Mouse (Mus musculus): ENCODE data around the gene Zfp3.
"Not testable (repeated sequence)": the region's sequence is repeated elsewhere in the genome, so short reads cannot be mapped to it uniquely, and the experiment has no call there.

Zfp3 gene

DNA sequence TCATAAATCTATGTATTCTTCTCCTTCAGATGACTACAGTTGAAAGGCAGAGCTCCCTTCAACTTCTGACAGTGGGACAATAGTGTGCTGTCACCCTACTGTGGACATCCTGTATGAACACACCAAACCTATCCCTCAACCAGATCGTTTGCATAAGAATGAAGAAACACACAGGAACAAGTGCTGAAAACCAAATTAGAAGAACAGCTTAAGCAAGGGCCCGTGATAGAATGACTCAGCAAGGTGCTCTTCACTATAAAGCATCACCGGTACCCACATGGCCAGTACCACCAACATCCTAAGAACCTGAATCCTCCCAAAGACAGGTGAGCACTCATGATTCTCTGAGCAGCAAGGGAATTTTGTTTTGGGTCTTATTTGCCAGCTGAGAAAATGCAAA, 3.6 kb upstream of the Zfp3 start:
- not testable (repeated sequence) for DNase-seq

DNA sequence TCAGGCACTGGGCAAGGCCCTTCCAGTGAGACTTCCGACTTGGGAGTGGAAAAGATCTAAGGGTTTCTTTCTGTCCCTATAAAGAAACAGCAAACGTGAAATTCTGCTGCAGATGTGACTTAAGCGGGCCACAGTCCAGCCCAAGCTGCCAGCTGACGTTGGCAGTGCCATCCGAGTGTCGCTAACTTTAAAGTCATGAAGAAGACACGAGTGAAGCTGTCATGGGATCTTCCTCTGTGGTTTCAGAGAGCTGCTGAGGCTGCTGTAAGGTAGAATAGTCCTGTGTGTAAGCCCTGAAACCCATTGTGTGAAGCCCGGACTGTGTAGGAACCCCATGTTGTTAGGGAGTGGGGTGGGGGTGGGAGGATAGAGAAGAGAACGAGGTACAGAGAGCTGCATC, 1.4 kb upstream of the Zfp3 start:
- DNase-seq: no peak

DNA sequence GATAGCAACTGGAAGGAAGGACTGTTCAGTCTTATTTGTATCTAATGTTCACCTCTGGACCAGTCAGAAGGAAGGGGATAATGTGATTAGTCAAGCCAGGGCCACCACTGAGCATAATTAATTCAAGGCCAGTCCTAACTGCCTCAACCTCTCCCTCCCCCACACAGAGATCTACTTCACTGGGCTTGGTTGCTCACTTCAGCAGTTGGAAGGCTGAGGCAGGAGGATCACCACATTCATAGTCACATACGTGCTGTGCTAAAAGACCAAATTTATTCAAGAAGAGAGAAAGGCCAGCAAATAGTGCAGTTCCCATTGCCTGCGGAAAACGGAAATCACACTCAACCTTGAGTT, 450 bp upstream of the Zfp3 start:
- no peak for DNase-seq

DNA sequence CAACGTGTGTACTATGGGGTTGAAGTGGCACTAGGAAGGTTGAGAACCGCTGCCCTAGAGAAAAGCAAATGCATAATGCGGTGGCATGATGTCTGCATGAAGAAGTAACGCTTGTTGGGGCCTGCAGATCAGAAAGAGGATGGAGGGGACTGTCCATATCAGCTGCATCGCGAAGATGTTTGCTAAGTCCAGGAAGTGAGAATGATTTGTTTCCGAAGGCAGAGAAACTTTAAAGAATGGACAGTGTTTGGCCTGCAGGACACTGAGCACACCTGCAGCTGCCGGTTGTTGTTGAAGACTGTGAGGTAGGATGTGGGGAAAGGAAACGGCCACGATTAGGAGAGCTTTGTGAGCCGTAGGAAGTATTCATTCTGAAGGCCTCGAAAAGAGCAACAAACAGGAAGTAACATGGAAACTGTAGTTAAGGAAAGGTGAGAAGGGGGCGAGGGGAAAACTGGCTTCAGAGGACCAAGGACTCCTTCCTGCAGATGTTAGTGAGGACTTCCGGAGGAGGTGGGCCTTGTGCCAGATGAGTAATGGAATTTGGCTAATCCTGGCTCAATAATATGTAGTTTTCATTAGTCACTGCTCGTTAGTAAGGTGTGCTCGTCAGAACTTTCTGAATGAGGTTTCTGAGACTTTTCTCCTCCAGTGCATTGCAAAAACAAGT, 1.9 kb downstream of the Zfp3 start:
- no peak for DNase-seq

DNA sequence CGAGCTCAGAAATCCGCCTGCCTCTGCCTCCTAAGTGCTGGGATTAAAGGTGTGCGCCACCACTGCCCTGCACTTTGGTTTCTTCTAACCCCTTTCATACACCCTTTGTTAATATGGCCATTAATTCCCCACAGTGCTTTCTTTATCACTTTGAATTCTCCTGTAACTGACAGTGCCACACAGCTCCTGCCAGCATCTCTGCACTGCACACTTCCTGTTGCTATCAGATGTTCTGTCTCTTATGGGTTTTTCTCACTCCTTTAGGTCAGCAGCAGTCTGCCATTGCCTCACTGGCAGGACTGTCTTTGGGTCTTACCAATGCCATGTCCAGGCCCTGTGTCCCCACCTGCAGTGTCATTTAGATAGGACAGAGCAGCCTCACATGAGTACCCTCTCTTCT, 6.8 kb downstream of the Zfp3 start:
- no peak for DNase-seq

DNA sequence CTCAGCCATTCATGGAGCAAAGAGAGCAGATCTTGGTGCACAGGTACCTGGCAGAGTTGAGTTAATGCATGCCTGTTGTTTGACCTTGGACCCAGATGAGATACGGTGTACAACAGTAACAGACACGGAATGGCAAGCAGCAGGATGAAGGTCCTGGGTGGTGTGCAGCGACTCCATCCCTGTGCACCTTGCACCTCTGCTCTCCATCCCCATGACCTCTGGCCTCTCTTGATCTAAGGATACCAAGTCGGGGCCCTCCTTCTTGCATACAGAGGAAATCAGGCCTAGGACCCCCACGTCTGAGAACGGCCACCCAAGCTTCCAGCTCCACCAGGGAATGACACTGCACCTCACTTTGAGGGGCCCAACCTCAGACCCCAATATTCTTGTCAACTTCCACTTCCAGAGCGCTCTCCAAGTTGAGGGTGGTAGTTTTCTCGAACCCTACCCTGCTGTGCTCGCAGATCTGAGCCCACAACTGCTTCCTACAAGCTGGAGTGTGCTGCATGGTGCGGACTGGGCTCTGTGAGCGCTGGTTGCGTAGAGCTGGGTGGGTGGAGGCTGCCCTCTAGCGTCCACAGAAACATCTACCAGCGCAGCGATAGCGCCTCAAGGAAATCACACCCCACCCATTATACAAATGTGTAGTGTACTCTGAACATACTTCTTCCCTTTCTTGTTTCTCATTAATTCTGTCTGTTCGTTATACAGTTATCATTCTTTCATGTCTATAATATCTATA, 13.0 kb downstream of the Zfp3 start:
- DNase-seq: peak; percentile 61

DNA sequence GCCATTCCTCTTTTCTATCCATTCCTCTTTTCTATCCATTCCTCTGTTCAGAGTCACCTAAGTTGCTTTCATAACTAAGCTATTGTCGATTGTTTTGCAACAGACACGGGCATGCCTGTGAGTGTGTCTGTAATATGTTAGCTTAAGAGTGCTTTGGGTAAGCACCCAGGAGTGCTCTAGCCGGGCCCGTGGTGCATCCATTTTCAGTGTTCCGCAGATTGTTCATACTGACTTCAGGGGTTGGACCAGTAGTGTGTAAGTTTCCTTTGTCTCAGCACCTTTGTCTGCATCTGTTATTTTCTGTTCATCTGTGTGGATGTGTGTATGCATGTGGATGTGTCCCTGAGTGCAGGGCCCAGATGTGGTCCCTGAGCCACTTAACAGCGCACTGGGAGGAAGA, 13.6 kb downstream of the Zfp3 start:
- no peak for DNase-seq

DNA sequence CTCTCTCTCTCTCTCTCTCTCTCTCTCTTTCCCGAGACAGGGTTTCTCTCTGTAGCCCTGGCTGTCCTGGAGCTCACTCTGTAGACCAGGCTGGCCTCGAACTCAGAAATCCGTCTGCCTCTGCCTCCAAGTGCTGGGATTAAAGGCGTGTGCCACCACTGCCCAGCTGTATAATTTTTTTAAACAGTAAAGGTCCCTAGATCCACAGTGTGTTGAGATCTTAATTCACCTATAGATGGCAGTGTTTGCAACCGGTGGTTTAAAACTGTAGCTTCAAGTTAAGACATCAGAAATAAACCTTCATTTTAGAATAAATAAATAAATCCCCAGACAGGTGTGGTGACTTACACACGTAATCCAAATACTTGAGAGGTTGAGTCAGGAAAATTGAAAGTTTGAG, 14.0 kb downstream of the Zfp3 start:
- not testable (repeated sequence) for DNase-seq

DNA sequence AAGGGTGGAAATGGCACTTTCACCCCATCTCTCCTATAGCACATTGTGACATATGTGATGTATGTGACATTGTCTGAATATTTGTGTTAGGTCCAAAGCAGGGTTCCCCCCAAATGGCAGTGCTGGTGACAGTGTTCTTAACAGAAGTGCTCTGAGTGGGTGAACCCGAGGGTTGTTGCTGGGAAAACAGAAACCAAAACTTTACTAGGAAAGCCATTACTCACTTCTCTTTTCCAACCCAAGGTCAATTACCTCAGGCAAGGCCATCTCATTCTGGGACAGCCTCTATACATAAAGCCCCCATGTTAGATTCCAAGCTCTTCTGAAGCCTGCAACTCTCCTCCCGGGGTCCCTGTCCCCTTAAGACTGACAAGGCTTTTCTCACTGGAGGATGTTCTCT, 21.9 kb downstream of the Zfp3 start:
- DNase-seq: no peak

DNA sequence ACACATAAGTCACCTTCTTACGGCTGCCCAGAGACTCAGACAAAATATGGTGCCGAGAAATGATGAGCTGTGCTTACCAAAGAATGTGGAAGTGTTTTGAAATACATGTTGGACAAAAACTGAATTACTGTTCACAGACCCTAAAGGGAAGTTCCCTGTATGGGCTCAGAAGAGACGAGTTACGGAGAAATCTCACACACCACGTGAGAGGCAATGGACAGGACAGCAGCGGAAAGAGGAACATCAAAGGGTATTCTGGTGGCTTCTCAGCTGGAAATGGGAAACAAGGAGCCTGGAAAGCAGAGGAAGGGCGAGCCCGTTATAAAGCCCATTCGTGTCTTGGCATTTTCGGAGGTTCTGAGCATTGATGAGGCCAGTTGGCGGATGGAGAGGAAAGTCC, 23.0 kb downstream of the Zfp3 start:
- DNase-seq: no peak

DNA sequence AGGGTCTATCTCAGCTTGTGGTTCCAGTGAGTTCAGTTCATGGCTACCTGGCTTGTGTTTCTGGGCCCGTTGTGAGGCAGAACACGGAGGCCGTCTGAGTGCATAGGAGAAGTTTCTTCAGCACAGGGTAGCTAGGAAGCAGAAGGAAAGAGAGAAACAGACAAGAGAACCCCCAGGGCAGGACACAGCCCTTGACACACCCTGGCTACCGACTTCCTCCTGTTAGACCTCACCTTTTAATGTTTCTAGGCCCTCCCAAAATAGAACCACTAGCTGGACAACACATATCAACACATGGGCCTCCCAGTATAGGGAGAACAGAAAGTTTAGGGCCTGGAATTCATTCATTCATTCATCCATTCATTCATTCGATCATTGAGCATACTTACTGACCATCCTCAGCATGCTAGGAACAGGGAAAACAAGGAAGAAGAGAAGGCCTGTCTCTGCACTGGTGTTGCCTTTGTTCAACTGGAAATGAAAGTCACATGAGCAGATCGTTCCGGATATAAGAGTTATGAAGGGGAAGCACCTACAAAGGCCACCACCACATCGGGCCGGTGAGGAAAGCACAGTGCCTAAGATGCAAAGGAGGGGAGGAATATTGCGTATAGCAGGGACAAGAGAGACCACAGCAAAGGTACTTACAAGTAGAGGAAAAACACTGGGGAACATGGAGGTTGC, 25.1 kb downstream of the Zfp3 start:
- DNase-seq: no peak

DNA sequence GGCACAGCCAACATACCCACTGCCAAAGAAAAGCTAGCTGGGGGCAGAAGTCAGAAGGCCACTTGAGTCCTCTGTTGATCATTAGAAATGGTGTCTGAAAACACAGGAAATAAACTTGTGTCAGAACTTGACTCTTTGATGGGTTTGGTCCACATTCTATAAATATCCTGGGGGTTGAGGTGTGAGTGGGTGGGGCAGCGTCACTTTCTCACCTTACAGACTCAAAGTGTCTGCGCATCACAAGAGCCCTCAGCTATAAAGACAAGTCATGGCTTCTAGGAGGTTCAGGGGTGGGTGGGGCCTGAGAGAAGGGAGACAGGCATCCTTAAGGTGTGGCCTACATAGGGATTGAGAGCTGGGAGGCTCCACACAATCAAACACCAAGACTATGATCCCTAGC, 26.4 kb downstream of the Zfp3 start:
- DNase-seq: no peak

DNA sequence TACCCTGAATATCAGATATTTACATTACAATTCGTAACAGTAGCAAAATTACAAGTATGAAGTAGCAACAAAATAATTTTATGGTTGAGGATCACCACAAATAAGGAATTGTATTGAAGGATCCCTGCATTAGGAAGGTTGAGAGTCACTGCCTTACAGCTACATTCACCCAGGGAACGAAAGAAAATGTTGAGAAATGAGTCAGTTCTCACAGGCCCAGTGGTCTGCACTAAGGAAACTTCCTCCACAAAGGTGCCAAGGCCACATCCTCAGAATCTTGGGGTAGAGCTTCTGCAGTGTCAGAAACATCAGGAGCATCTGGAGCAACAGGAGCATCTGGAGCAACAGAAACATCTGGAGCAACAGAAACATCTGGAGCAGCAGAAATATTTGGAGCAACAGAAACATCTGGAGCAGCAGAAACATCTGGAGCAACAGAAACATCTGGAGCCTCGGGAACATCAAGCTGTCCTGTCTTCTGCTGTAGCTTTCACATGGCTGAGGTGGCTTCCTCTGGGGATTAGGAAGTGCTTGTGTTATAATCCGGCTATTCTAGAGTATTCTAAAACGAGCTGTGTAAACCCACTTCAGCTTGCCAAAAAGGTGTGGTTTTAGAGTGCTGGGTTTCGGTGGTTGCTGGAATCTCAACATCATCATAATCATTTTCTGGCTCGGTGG, 27.0 kb downstream of the Zfp3 start:
- no peak for DNase-seq

DNA sequence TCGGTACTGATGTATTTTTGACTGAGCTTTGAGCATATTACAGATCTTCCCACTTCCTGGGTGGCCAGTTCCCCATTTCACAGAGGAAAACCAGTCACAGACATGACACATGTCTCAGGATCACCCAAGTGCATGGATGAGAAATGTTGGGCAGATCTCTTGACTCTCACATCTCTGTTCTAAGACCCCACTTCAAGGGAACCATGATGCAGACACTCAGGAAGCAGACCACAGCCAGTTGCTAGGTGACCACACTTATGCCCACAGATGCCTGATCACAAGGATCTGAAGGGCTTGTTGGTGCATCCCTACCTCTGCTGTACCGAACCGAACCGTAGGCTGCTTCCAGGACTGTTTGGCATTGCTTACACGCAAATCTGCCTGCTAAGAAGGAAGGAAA, 27.7 kb downstream of the Zfp3 start:
- DNase-seq: no peak

DNA sequence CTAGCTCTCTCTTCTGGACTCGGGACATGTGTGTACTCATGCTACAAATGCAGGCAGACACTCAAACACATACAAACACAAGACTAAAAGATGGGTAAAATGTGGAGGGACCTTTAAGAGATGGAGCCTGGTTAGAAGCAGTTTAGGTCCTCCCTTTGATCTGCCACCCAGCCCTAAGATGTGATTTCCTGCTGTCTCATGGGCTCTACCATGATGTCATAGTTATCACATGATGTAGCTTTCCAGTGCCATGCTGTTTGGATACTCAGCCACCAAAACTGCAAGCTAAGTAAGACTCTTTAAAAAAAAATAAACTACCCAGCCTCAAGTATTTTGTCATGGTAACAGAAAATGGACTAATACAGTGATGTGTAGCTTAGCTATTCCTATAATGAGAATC, 28.4 kb downstream of the Zfp3 start:
- no peak for DNase-seq

DNA sequence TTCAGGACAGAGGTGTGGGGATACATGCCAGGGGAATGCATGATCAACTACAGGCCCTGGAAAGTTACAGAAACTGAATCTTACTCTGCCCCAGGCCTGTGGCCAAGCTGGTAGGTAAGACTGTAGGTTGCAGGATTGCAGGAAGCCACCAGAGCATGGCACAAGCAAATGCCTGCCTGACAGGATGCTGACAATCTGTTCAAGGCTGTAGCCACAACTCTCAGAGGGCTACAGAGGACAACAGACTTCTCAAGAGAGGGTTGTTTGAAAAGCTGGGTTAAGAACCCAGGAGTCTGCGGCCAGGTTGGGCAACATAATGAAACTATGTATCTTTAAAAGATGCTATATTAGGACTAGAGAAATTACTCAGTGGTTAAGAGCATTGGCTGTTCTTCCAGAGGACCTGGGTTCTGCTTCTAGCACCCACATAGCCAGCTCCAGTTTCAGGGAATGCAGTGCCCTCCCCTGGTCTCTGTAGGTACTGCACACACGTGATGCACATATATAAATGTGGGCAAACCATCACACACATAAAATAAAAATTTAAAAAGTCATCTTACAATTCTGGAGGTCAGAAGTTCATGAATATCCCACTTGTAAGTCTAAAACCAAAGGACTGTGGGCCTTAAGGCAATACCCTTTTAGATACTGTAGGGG, 38.3 kb downstream of the Zfp3 start:
- DNase-seq: no peak

DNA sequence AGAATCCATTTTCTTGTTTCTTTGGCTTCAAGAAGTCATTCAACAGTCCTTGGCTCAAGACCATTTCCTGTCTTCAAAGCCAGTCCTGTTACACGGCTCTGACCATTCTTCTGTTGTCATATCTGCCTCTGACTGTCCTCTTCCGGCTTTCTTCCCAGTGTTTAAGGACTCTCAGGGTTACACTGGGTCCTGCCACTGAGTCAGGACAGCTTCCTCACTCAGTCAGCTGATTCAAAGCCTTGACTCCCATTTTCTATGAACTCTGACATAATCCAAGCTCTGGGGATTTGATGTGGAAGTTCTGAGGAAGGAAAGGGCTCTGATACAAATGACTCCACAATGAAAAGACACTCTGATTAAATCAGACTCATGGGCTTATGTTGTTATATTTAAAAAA, 38.9 kb downstream of the Zfp3 start:
- DNase-seq: no peak

DNA sequence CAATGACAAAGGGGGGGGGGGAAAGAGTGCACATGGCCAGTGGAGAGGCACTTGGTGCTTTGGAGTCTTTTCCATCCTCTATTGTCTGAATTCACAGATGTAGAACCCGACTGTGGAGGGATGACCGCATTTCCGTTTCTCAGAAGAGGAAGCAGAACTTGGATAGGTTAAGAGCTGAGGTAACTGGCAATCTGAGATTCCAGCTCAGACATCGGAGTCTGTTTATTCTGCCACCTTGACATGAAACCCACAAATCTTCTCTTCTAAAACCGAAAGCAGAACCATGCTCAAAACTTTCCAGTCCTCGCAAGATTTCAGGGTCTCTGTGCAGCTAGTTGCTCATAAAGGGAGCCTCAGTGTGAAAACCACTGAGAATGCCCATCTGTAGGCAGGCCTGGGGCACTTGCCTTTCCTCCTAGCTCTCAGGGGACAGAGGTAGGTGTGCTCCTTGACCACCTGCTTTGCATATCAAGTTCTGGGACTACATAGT, 39.7 kb downstream of the Zfp3 start:
- no peak for DNase-seq

DNA sequence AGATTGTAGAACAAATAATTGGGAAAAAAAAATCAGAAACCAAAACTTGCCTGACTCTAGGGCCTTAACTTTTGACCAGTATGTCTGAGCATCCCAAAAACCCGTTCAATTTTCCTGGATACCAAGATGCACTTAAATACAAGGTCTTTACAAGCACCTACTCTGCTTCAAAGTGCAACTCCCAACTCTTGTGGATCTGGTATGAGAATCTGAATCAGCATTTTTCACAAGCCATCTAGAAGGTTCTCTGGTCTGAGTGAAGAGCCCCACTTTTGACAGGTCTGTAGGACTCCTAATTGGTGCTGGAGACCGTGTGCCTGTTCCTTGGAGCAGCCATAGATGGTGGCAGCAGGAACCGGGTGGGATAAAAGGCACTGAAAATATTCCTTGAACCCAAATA, 40.4 kb downstream of the Zfp3 start:
- no peak for DNase-seq

DNA sequence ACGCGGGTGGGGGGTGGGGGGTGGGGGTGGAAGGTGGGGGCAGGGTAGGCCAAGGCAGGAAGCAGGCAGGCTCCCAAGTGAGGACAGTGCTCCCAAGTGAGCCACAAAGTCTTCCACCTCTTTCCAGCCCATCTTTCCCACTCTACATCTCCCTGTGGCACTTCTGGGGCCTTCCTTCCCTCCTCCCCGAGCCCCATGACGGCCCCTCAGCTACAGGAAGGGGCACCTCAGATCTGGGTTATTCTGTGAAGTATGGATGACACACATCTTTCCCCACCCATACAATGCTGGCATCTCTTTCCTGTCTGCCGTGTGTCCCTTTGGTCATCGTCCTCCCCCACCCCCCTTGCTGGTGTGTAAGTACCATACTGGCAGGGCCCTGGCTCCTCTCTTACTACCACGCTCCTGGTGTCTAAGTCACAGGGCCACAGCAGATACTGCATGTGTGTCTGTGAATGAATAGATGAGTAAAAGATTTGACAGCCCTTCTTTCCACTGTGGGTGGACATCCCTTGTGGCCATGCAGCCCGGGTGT, 41.7 kb downstream of the Zfp3 start:
- DNase-seq: no peak

DNA sequence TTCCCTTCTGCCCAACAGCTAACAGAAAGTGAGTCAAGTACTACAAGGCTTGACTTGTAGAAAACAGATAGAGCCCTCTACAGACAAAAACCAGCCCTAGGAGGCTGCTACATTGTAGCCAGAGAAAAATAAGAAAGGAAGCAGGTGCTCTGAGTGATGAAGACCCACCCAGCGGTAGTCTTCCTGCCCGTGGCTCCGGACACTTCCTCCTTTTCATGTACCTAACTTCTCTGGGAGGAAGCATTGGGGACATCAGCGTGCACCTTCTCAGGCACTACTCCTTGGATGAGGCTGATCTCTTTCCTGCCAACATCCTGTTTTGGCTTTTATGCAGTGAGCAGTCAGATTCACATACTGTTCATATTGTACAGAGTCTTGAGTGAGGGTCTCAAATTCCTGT, 42.7 kb downstream of the Zfp3 start:
- DNase-seq: no peak

DNA sequence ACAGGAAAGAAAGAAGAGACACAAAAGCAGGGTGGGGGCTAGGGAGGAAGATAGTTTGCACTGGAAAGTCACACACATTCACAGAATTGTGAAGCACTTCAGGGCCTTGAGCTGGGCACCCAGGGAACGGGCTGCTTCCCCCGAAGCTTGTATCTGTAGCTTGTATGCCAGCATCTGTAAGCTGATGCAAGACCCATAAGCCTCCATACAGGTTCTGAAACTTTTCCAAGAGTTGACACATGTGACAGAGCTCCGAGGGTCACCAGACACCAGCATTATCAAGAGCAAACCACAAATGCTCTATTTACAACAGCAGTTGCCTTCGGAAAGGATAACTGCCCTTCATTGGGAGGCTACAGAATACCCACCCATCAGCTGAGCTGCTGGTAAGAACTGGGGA, 43.6 kb downstream of the Zfp3 start:
- DNase-seq: no peak

DNA sequence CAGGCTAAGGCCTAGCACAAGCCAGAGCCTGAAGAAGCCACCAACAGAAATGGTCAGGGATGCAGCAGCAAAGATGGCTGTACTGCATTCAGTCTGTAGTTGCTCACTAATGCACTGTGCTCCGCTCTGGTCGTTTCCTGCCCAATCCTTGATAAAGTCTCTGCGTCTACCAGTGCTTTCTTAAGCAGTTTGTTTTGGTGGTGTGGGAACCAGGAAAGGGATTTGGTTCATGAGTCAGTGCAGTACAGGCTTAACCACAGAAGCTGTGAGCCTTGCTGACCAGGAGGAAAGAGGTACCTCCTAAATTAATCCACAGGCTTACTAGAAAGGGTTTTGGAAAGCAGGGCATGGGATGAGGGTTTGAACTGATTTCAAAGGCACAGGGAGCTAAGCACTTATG, 44.1 kb downstream of the Zfp3 start:
- DNase-seq: no peak
